Comparison of ENCODE assay signal across 17 mouse cellular contexts in the genomic region with DNA sequence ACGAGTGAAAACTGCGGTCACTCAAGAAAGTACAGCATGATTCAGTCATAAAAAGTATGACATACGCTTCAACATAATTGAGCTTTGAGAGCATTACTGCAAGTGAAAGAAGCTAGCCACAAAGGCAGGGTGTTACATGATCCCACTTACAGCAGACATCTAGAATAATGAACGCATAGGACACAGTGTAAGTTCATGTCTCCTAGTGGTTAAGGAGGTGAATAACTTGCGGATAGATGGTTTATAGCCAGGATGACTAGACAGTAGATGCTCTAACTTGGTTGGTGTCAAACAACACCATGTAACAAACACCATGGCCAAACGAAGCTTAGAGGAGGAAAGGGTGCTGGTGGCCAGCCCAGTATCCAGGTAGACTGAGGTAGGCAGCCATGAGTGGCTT. TPM values are rescaled to one million over a fixed set of nuclear protein-coding genes. Genes with fewer than 3 reads are reported as not detected.
A peak's percentile ranks its signal among the peaks of the same experiment; 100 is the strongest.
DNase-seq lines count a peak whose midpoint lies in the region; ATAC-seq and TF ChIP-seq lines count a peak whose summit lies in the region.
"Had no signal": no experiment of that assay in that cellular context is flagged by ENCODE, and none has a peak within 500 bp of the region (broad histone marks: within the 10 kb centered on the region; RNA-seq: fewer than 3 reads in every experiment).

No protein-coding gene starts in this region.

- H3K9me3 ChIP-seq in CH12.LX (replicated peaks; ENCODE audit: low read length): peaks cover 2% of the 10 kb centered on the region
- H3K9me3 ChIP-seq: hindbrain, embryonic 15.5 days had no signal

- in situ Hi-C loops in CH12.LX (cut with MboI; ENCODE audit: low pct_ligation_motif_present, low pct_unique_long_range_greater_than_20kb, low sequenced_read_pairs): loop anchor here (5.0 kb wide), 1 partner anchor 50 kb away; a partner anchor contains a TSS

- peaks cover 2% of the 10 kb centered on the region; the same call in 1 of the 2 replicates for H3K79me2 ChIP-seq in CH12.LX (replicated peaks; ENCODE audit: control insufficient read depth, extremely low read depth, insufficient read depth, poor library complexity, severe bottlenecking)

- H3K4me1 ChIP-seq in CH12.LX (ENCODE audit: control insufficient read depth in 1 of 2, insufficient read depth in 2 of 2): peaks cover 5 to 9% of the 10 kb centered on the region in 2 experiments; a peak in 3 of 4 replicates
- H3K4me1 ChIP-seq: hindbrain, embryonic 15.5 days had no signal

- TF ChIP-seq POLR2A in CH12.LX (IDR thresholded peaks at IDR 0.05; ENCODE audit: low read depth, low read length): no peak

- peaks cover 6% of the 10 kb centered on the region for H3K27me3 ChIP-seq in CH12.LX (replicated peaks)
- H3K27me3 ChIP-seq: hindbrain, embryonic 15.5 days had no signal

- H3K4me3 ChIP-seq in layer of hippocampus, adult 2 months: no peak overlapping the region
- H3K4me3 ChIP-seq in CH12.LX (replicated peaks in 1 of 3; ENCODE audit: low read depth in 2 of 3, low read length in 2 of 3, poor library complexity in 1 of 3): no peak overlapping the region
- H3K4me3 ChIP-seq: hindbrain, embryonic 15.5 days had no signal

- H3K4me2 ChIP-seq in CH12.LX (ENCODE audit: insufficient read depth, low read depth, poor library complexity, severe bottlenecking): no peak overlapping the region
- H3K4me2 ChIP-seq: heart, embryonic 11.5 days; hindbrain, embryonic 15.5 days had no signal

- peak; percentile 35 for TF ChIP-seq CTCF in layer of hippocampus, adult 2 months (conservative IDR thresholded peaks at IDR 0.05)
- peak; percentile 13 to 16; a peak in 1 of 4 replicates for TF ChIP-seq CTCF in CH12.LX (conservative IDR thresholded peaks at IDR 0.05 in 1 of 2, IDR thresholded peaks at IDR 0.05 in 1 of 2; ENCODE audit: low read depth in 2 of 2, low read length in 2 of 2)

- H3K9ac ChIP-seq in CH12.LX (ENCODE audit: insufficient read depth, low read depth): no peak overlapping the region
- H3K9ac ChIP-seq: hindbrain, embryonic 15.5 days had no signal

- TF ChIP-seq RAD21 in CH12.LX (IDR thresholded peaks at IDR 0.05; ENCODE audit: low read depth, low read length): no peak

- ATAC-seq in CD4-positive, CD25-positive, alpha-beta regulatory T cell, adult 4 months: no peak

- H3K27ac ChIP-seq in layer of hippocampus, adult 2 months: no peak overlapping the region
- no peak overlapping the region for H3K27ac ChIP-seq in CH12.LX (ENCODE audit: insufficient read depth, low read depth)
- H3K27ac ChIP-seq: hindbrain, embryonic 15.5 days had no signal

- dilution Hi-C loops in CH12.LX (cut with MboI; ENCODE audit: extremely low pct_ligation_motif_present, extremely low pct_unique_long_range_greater_than_20kb, low sequenced_read_pairs): no loop called here

- DNase-seq in CD4-positive, CD25-positive, alpha-beta regulatory T cell, adult 2 months (ENCODE audit: low read depth, low spot score): peak; percentile 14
- no peak for DNase-seq in layer of hippocampus, adult 2 months (ENCODE audit: low spot score in 2 of 2)
- DNase-seq in layer of hippocampus, postnatal 36 days: no peak
- DNase-seq in CH12.LX (ENCODE audit: extremely low read depth) (no peak), R1 (ENCODE audit: low read depth, low spot score) (peak; percentile 61)
- DNase-seq in B cell, adult 2 months: no peak
- DNase-seq in thymus, postnatal 14 days: no peak
- DNase-seq: adrenal gland, postnatal 36 days; cerebellum, adult 8-10 months; gastrocnemius, postnatal 14 days; heart, postnatal 36 days; kidney, adult 9 months; lung, postnatal 14 days; right cerebral cortex, postnatal 4 days had no signal

- no peaks in the 10 kb centered on the region for H3K36me3 ChIP-seq in CH12.LX (replicated peaks in 1 of 2; ENCODE audit: control insufficient read depth in 1 of 2, insufficient read depth in 1 of 2, low read length in 1 of 2)
- H3K36me3 ChIP-seq: hindbrain, embryonic 15.5 days had no signal

- no peak for TF ChIP-seq EP300 in CH12.LX (IDR thresholded peaks at IDR 0.05; ENCODE audit: low read length)

TF ChIP-seq in CH12.LX, 34 proteins besides CTCF, POLR2A, EP300 and RAD21:
- TF ChIP-seq POLR2AphosphoS2 (IDR thresholded peaks at IDR 0.05; ENCODE audit: low read depth, low read length) (no peak), E2F4 (IDR thresholded peaks at IDR 0.05; ENCODE audit: insufficient replicate concordance, low read depth, low read length) (no peak), IRF4 (IDR thresholded peaks at IDR 0.05; ENCODE audit: low read depth, low read length) (no peak), CHD1 (IDR thresholded peaks at IDR 0.05; ENCODE audit: low read depth, low read length) (no peak), USF2 (conservative IDR thresholded peaks at IDR 0.05; ENCODE audit: low read depth, low read length) (no peak), MYC (IDR thresholded peaks at IDR 0.05; ENCODE audit: low read depth, low read length) (no peak), USF1 (IDR thresholded peaks at IDR 0.05; ENCODE audit: low read depth, low read length) (no peak), PAX5 (IDR thresholded peaks at IDR 0.05; ENCODE audit: low read length) (no peak), NRF1 (IDR thresholded peaks at IDR 0.05; ENCODE audit: low read depth, low read length) (no peak), TBP (conservative IDR thresholded peaks at IDR 0.05; ENCODE audit: low read depth, low read length) (no peak)
TF ChIP-seq in CH12.LX: peak in this region for 0.

RNA-seq across cellular contexts. Expression of a gene that starts 4.6 kb away (rescaled TPM):
- 100 to 1,000 TPM in 1 of 2 experiments, 10 to 100 TPM in 1; 86.1 to 109 TPM for polyA plus RNA-seq in CD4-positive, CD25-positive, alpha-beta regulatory T cell, adult 4 months (2017; shearing (Covaris generic))
- total RNA-seq in layer of hippocampus, adult 2 months (2021): 10 to 100 TPM; 54.2 to 59.8 TPM
- total RNA-seq in layer of hippocampus, postnatal 36 days (2021): 10 to 100 TPM; 61.3 to 61.6 TPM
- total RNA-seq in CH12.LX (2012; rRNA removed): 39.6 and 40.8 TPM in 2 replicates
- total RNA-seq in CH12.LX (2014; rRNA removed): 43.7 and 50.5 TPM in 2 replicates
- 51.7 and 56.6 TPM in 2 replicates for polyA plus RNA-seq in CH12.LX (2012; ENCODE audit: insufficient read length, low read depth)

RNA-seq across cellular contexts. Expression of a gene that starts 5.9 kb away (rescaled TPM):
- polyA plus RNA-seq in CD4-positive, CD25-positive, alpha-beta regulatory T cell, adult 4 months (2017; shearing (Covaris generic)): 10 to 100 TPM; 15.6 to 16.2 TPM
- total RNA-seq in layer of hippocampus, adult 2 months (2021): 100 to 1,000 TPM; 252 to 268 TPM
- total RNA-seq in layer of hippocampus, postnatal 36 days (2021): 100 to 1,000 TPM; 261 to 274 TPM
- 17.9 and 18.9 TPM in 2 replicates for total RNA-seq in CH12.LX (2012; rRNA removed)
- total RNA-seq in CH12.LX (2014; rRNA removed): 9.2 and 10.2 TPM in 2 replicates
- 19.5 and 27.2 TPM in 2 replicates for polyA plus RNA-seq in CH12.LX (2012; ENCODE audit: insufficient read length, low read depth)

RNA-seq across cellular contexts. Expression of a gene that starts 27.0 kb away (rescaled TPM):
- 100 to 1,000 TPM in 1 of 2 experiments, 10 to 100 TPM in 1; 98.7 to 110 TPM for polyA plus RNA-seq in CD4-positive, CD25-positive, alpha-beta regulatory T cell, adult 4 months (2017; shearing (Covaris generic))
- 100 to 1,000 TPM; 163 to 167 TPM for total RNA-seq in layer of hippocampus, adult 2 months (2021)
- total RNA-seq in layer of hippocampus, postnatal 36 days (2021): 100 to 1,000 TPM; 169 to 175 TPM
- 75.7 and 86.0 TPM in 2 replicates for total RNA-seq in CH12.LX (2012; rRNA removed)
- 44.2 and 51.6 TPM in 2 replicates for total RNA-seq in CH12.LX (2014; rRNA removed)
- 89.8 and 106 TPM in 2 replicates for polyA plus RNA-seq in CH12.LX (2012; ENCODE audit: insufficient read length, low read depth)

RNA-seq across cellular contexts. Expression of a gene that starts 27.1 kb away (rescaled TPM):
- polyA plus RNA-seq in CD4-positive, CD25-positive, alpha-beta regulatory T cell, adult 4 months (2017; shearing (Covaris generic)): 10 to 100 TPM; 59.5 to 64.6 TPM
- total RNA-seq in layer of hippocampus, adult 2 months (2021): 10 to 100 TPM; 24.8 to 28.1 TPM
- total RNA-seq in layer of hippocampus, postnatal 36 days (2021): 10 to 100 TPM; 25.6 to 28.0 TPM
- 100 and 137 TPM in 2 replicates for total RNA-seq in CH12.LX (2012; rRNA removed)
- 127 and 132 TPM in 2 replicates for total RNA-seq in CH12.LX (2014; rRNA removed)
- polyA plus RNA-seq in CH12.LX (2012; ENCODE audit: insufficient read length, low read depth): 187 and 197 TPM in 2 replicates

RNA-seq across cellular contexts. Expression of a gene that starts 42.2 kb away (rescaled TPM):
- 1 to 10 TPM; 3.8 to 5.0 TPM for polyA plus RNA-seq in CD4-positive, CD25-positive, alpha-beta regulatory T cell, adult 4 months (2017; shearing (Covaris generic))
- total RNA-seq in layer of hippocampus, adult 2 months (2021): 10 to 100 TPM; 30.5 to 34.0 TPM
- 10 to 100 TPM; 35.2 to 36.2 TPM for total RNA-seq in layer of hippocampus, postnatal 36 days (2021)
- total RNA-seq in CH12.LX (2012; rRNA removed): 14.6 and 17.4 TPM in 2 replicates
- 1.7 TPM in 2 replicates for total RNA-seq in CH12.LX (2014; rRNA removed)
- polyA plus RNA-seq in CH12.LX (2012; ENCODE audit: insufficient read length, low read depth): 2.5 and 2.9 TPM in 2 replicates

Comparison
In these comparisons a context has a peak if more than half of its experiments do, and no peak if none do; other contexts are left out.
1. DNase-seq: peak in CD4-positive, CD25-positive, alpha-beta regulatory T cell, adult 2 months (single experiment) and R1 (single experiment); none in layer of hippocampus, adult 2 months (0 of 2), layer of hippocampus, postnatal 36 days (0 of 2), CH12.LX (single experiment), B cell, adult 2 months (0 of 2) and thymus, postnatal 14 days (single experiment).
2. RNA of a gene that starts 5.9 kb away (total RNA-seq): 261 to 274 TPM in layer of hippocampus, postnatal 36 days and 252 to 268 TPM in layer of hippocampus, adult 2 months; 9.2 to 18.9 TPM in CH12.LX; every median in the first group is over 10 times any median in the second.